In genomic region chr4:106562006-106562405, GRCm38 (mm10) we compare ENCODE assay signal across 8 mouse cellular contexts. TPM values are rescaled to one million over a fixed set of nuclear protein-coding genes. Genes with fewer than 3 reads are reported as not detected.
A peak's percentile ranks its signal among the peaks of the same experiment; 100 is the strongest.
DNase-seq lines count a peak whose midpoint lies in the region; ATAC-seq and TF ChIP-seq lines count a peak whose summit lies in the region.

No protein-coding gene starts in this region.

- no peak for TF ChIP-seq CTCF in layer of hippocampus, adult 2 months (conservative IDR thresholded peaks at IDR 0.05)
- TF ChIP-seq CTCF in cortical plate, adult 2 months (IDR thresholded peaks at IDR 0.05; ENCODE audit: extremely low read depth, insufficient read depth, low read length), result no peak

- ATAC-seq in intestine, embryonic 15.5 days, result no peak
- ATAC-seq in neural tube, embryonic 15.5 days (ENCODE audit: low FRiP score), result no peak

- H3K4me2 ChIP-seq in intestine, embryonic 15.5 days (replicated peaks), result peak overlapping the region; percentile 93
- peak overlapping the region; percentile 87 for H3K4me2 ChIP-seq in neural tube, embryonic 15.5 days

- H3K36me3 ChIP-seq in intestine, embryonic 15.5 days, result peaks cover 12% of the 10 kb centered on the region; the same call in 1 of the 2 replicates
- H3K36me3 ChIP-seq in neural tube, embryonic 15.5 days, result peaks cover 26% of the 10 kb centered on the region

- peak overlapping the region; percentile 81 for H3K9ac ChIP-seq in intestine, embryonic 15.5 days
- peak overlapping the region; percentile 84 for H3K9ac ChIP-seq in neural tube, embryonic 15.5 days (replicated peaks)

- no peak for DNase-seq in layer of hippocampus, adult 2 months (ENCODE audit: low spot score in 2 of 2)
- no peak for DNase-seq in layer of hippocampus, adult 18-20 months (ENCODE audit: low spot score in 2 of 2)
- DNase-seq in testis, postnatal 10 days (ENCODE audit: low spot score), result no peak
- no peak for DNase-seq in urinary bladder, adult 2 months (ENCODE audit: low spot score)
- no peak for DNase-seq in embryo, embryonic 10.5 days (ENCODE audit: low spot score)

- H3K9me3 ChIP-seq in intestine, embryonic 15.5 days, result no peaks in the 10 kb centered on the region
- no peaks in the 10 kb centered on the region for H3K9me3 ChIP-seq in neural tube, embryonic 15.5 days (replicated peaks)

- TF ChIP-seq POLR2A in cortical plate, adult 2 months (IDR thresholded peaks at IDR 0.05; ENCODE audit: extremely low read depth, insufficient read depth, low read length), result no peak

- no peaks in the 10 kb centered on the region for H3K27me3 ChIP-seq in intestine, embryonic 15.5 days (replicated peaks)
- H3K27me3 ChIP-seq in neural tube, embryonic 15.5 days (replicated peaks), result no peaks in the 10 kb centered on the region

- no peak overlapping the region for H3K27ac ChIP-seq in layer of hippocampus, adult 2 months
- H3K27ac ChIP-seq in cortical plate, adult 2 months (ENCODE audit: insufficient read depth, low read length), result no peak overlapping the region
- H3K27ac ChIP-seq in intestine, embryonic 15.5 days, result no peak overlapping the region
- no peak overlapping the region for H3K27ac ChIP-seq in neural tube, embryonic 15.5 days (replicated peaks)

- H3K4me3 ChIP-seq in layer of hippocampus, adult 2 months, result peak overlapping the region; percentile 78
- peak overlapping the region; percentile 96 for H3K4me3 ChIP-seq in cortical plate, adult 2 months (ENCODE audit: insufficient read depth, low read length)
- peak overlapping the region; percentile 92 for H3K4me3 ChIP-seq in intestine, embryonic 15.5 days (replicated peaks)
- H3K4me3 ChIP-seq in neural tube, embryonic 15.5 days (replicated peaks), result peak overlapping the region; percentile 97

- WGBS in intestine, embryonic 15.5 days, result 4% methylated on average over 6 of the region's 6 CpGs
- 10% methylated on average over 6 of the region's 6 CpGs for WGBS in neural tube, embryonic 15.5 days

- H3K4me1 ChIP-seq in cortical plate, adult 2 months (ENCODE audit: control insufficient read depth, insufficient read depth, low read length), result no peaks in the 10 kb centered on the region; the same call in 1 of the 2 replicates
- peaks cover 31% of the 10 kb centered on the region for H3K4me1 ChIP-seq in intestine, embryonic 15.5 days (replicated peaks)
- peaks cover 43% of the 10 kb centered on the region for H3K4me1 ChIP-seq in neural tube, embryonic 15.5 days

RNA-seq across cellular contexts. Expression of gene Dhcr24, which starts 1.2 kb away (rescaled TPM):
- total RNA-seq in layer of hippocampus, adult 2 months (2021), result 10 to 100 TPM; 58.9 to 59.7 TPM
- total RNA-seq in layer of hippocampus, adult 18-20 months (2021), result 10 to 100 TPM; 67.7 to 70.5 TPM
- 95.3 and 97.6 TPM in 2 replicates for polyA plus RNA-seq in cortical plate, adult 2 months (2012; rRNA removed)
- polyA plus RNA-seq in intestine, embryonic 15.5 days (2015; fragmentation: Nextera tagmentation; extraction: Ambion mirVana), result 8.0 and 9.1 TPM in 2 replicates
- 4.6 and 4.8 TPM in 2 replicates for polyA plus RNA-seq in neural tube, embryonic 15.5 days (2015; fragmentation: Nextera tagmentation; extraction: Ambion mirVana)
- 52.0 and 55.7 TPM in 2 replicates for polyA plus RNA-seq in urinary bladder, adult 2 months (2012; rRNA removed)

RNA-seq across cellular contexts. Expression of gene Lexm, which starts 55.0 kb away (rescaled TPM):
- total RNA-seq in layer of hippocampus, adult 2 months (2021), result under 1 TPM in 1 of 2 experiments, not detected in 1; 0.71 TPM
- not detected for total RNA-seq in layer of hippocampus, adult 18-20 months (2021)
- polyA plus RNA-seq in cortical plate, adult 2 months (2012; rRNA removed), result 0.08 and 0.11 TPM in 2 replicates
- polyA plus RNA-seq in intestine, embryonic 15.5 days (2015; fragmentation: Nextera tagmentation; extraction: Ambion mirVana), result not detected in 2 replicates
- polyA plus RNA-seq in neural tube, embryonic 15.5 days (2015; fragmentation: Nextera tagmentation; extraction: Ambion mirVana), result not detected in 2 replicates
- polyA plus RNA-seq in urinary bladder, adult 2 months (2012; rRNA removed), result 0.23 and 0.37 TPM in 2 replicates
